In genomic region chr6:55581106-55581505, GRCm38 (mm10) we compare ENCODE assay signal across 26 mouse cellular contexts.
DNase-seq lines count a peak whose midpoint lies in the region; ATAC-seq lines count a peak whose summit lies in the region.
"Had no signal": no experiment of that assay in that cellular context is flagged by ENCODE, and none has a peak within 500 bp of the region (broad histone marks: within the 10 kb centered on the region; RNA-seq: fewer than 3 reads in every experiment).

No protein-coding gene starts in this region.

- no peak for ATAC-seq in forebrain, embryonic 13.5 days
- ATAC-seq in midbrain, embryonic 13.5 days: no peak
- ATAC-seq in forebrain, embryonic 14.5 days: no peak
- ATAC-seq in hindbrain, embryonic 16.5 days: no peak
- ATAC-seq: inflammation-experienced regulatory T-cells, adult 6 months had no signal

- no peak for DNase-seq in forebrain, embryonic 10.5 days (ENCODE audit: extremely low spot score, low spot score)
- no peak for DNase-seq in midbrain, embryonic 10.5 days (ENCODE audit: low spot score)
- DNase-seq in forebrain, embryonic 14.5 days (ENCODE audit: low spot score): peak; percentile 53
- no peak for DNase-seq in lung, adult 18-20 months
- no peak for DNase-seq in gastrocnemius, postnatal 25 days
- DNase-seq: adrenal gland, adult 8-10 months; cerebellum, adult 8-10 months; cerebellum, postnatal 36 days; heart, postnatal 36 days; kidney, adult 11 months; kidney, postnatal 25 days; liver; lung, embryonic 14.5 days; lung, postnatal 14 days; right cerebral cortex, adult 18-20 months; spleen, adult 18-20 months; thymus, postnatal 36 days had no signal

- H3K9ac ChIP-seq in forebrain, embryonic 13.5 days: no peak overlapping the region
- no peak overlapping the region for H3K9ac ChIP-seq in midbrain, embryonic 13.5 days (replicated peaks)
- H3K9ac ChIP-seq in forebrain, embryonic 14.5 days (ENCODE audit: low read length): no peak overlapping the region
- H3K9ac ChIP-seq in hindbrain, embryonic 16.5 days (ENCODE audit: low read depth, low read length): no peak overlapping the region
- H3K9ac ChIP-seq: kidney, embryonic 15.5 days; liver, embryonic 14.5 days; lung, embryonic 14.5 days; neural tube, embryonic 12.5 days had no signal

- H3K27ac ChIP-seq in forebrain, embryonic 13.5 days: peak overlapping the region; percentile 91
- H3K27ac ChIP-seq in forebrain, embryonic 10.5 days: no peak overlapping the region
- peak overlapping the region; percentile 47 for H3K27ac ChIP-seq in midbrain, embryonic 13.5 days
- H3K27ac ChIP-seq in midbrain, embryonic 10.5 days (replicated peaks): no peak overlapping the region
- peak overlapping the region; percentile 86 for H3K27ac ChIP-seq in forebrain, embryonic 14.5 days (ENCODE audit: low read depth, low read length)
- H3K27ac ChIP-seq in hindbrain, embryonic 16.5 days (ENCODE audit: low read depth, low read length): peak overlapping the region; percentile 12; the same call in 1 of the 2 replicates
- H3K27ac ChIP-seq: heart, embryonic 10.5 days; kidney, embryonic 15.5 days; liver, embryonic 14.5 days; neural tube, embryonic 12.5 days had no signal

- H3K4me2 ChIP-seq in forebrain, embryonic 13.5 days: no peak overlapping the region
- no peak overlapping the region for H3K4me2 ChIP-seq in midbrain, embryonic 13.5 days (replicated peaks)
- no peak overlapping the region for H3K4me2 ChIP-seq in forebrain, embryonic 14.5 days (ENCODE audit: low read length)
- no peak overlapping the region for H3K4me2 ChIP-seq in hindbrain, embryonic 16.5 days (ENCODE audit: low read length)
- H3K4me2 ChIP-seq: kidney, embryonic 15.5 days; lung, embryonic 14.5 days; neural tube, embryonic 12.5 days had no signal

- H3K9me3 ChIP-seq in forebrain, embryonic 13.5 days (replicated peaks): no peaks in the 10 kb centered on the region
- no peaks in the 10 kb centered on the region for H3K9me3 ChIP-seq in forebrain, embryonic 10.5 days
- no peaks in the 10 kb centered on the region for H3K9me3 ChIP-seq in midbrain, embryonic 13.5 days
- H3K9me3 ChIP-seq in midbrain, embryonic 10.5 days (replicated peaks): no peaks in the 10 kb centered on the region
- no peaks in the 10 kb centered on the region for H3K9me3 ChIP-seq in forebrain, embryonic 14.5 days (replicated peaks; ENCODE audit: control insufficient read depth, low read length)
- H3K9me3 ChIP-seq in hindbrain, embryonic 16.5 days (ENCODE audit: control insufficient read depth, low read length): no peaks in the 10 kb centered on the region
- H3K9me3 ChIP-seq: G1E; heart, embryonic 10.5 days; kidney, embryonic 15.5 days; neural tube, embryonic 12.5 days had no signal

- H3K4me3 ChIP-seq in forebrain, embryonic 13.5 days: no peak overlapping the region
- H3K4me3 ChIP-seq in forebrain, embryonic 10.5 days: no peak overlapping the region
- H3K4me3 ChIP-seq in midbrain, embryonic 13.5 days (replicated peaks): no peak overlapping the region
- H3K4me3 ChIP-seq in midbrain, embryonic 10.5 days: no peak overlapping the region
- H3K4me3 ChIP-seq in forebrain, embryonic 14.5 days (ENCODE audit: low read depth, low read length): no peak overlapping the region
- H3K4me3 ChIP-seq in hindbrain, embryonic 16.5 days (ENCODE audit: low read length): no peak overlapping the region
- H3K4me3 ChIP-seq: heart, embryonic 10.5 days; kidney, embryonic 15.5 days; neural tube, embryonic 12.5 days had no signal

- H3K36me3 ChIP-seq in forebrain, embryonic 13.5 days (ENCODE audit: poor library complexity, severe bottlenecking): no peaks in the 10 kb centered on the region
- no peaks in the 10 kb centered on the region for H3K36me3 ChIP-seq in forebrain, embryonic 10.5 days (replicated peaks)
- no peaks in the 10 kb centered on the region for H3K36me3 ChIP-seq in midbrain, embryonic 13.5 days
- H3K36me3 ChIP-seq in midbrain, embryonic 10.5 days: no peaks in the 10 kb centered on the region
- no peaks in the 10 kb centered on the region for H3K36me3 ChIP-seq in forebrain, embryonic 14.5 days (ENCODE audit: control insufficient read depth, insufficient read depth, low read length)
- no peaks in the 10 kb centered on the region for H3K36me3 ChIP-seq in hindbrain, embryonic 16.5 days (ENCODE audit: control insufficient read depth, insufficient read depth, low read length)
- H3K36me3 ChIP-seq: G1E; heart, embryonic 10.5 days; kidney, embryonic 15.5 days; neural tube, embryonic 12.5 days had no signal

- peaks cover 31% of the 10 kb centered on the region for H3K4me1 ChIP-seq in forebrain, embryonic 13.5 days
- H3K4me1 ChIP-seq in forebrain, embryonic 10.5 days: peaks cover 22% of the 10 kb centered on the region
- peaks cover 16% of the 10 kb centered on the region for H3K4me1 ChIP-seq in midbrain, embryonic 13.5 days (replicated peaks)
- peaks cover 10% of the 10 kb centered on the region; the same call in 1 of the 2 replicates for H3K4me1 ChIP-seq in midbrain, embryonic 10.5 days
- H3K4me1 ChIP-seq in forebrain, embryonic 14.5 days (ENCODE audit: control insufficient read depth, insufficient read depth, low read length): peaks cover 21% of the 10 kb centered on the region
- H3K4me1 ChIP-seq in hindbrain, embryonic 16.5 days (ENCODE audit: control insufficient read depth, insufficient read depth, low read depth, low read length): peaks cover 10% of the 10 kb centered on the region
- H3K4me1 ChIP-seq: heart, embryonic 10.5 days; kidney, embryonic 15.5 days had no signal

- no peaks in the 10 kb centered on the region for H3K27me3 ChIP-seq in forebrain, embryonic 13.5 days
- H3K27me3 ChIP-seq in forebrain, embryonic 10.5 days (ENCODE audit: poor library complexity, severe bottlenecking): no peaks in the 10 kb centered on the region; the same call in 1 of the 2 replicates
- H3K27me3 ChIP-seq in midbrain, embryonic 13.5 days: no peaks in the 10 kb centered on the region
- no peaks in the 10 kb centered on the region for H3K27me3 ChIP-seq in midbrain, embryonic 10.5 days (ENCODE audit: low read depth, poor library complexity, severe bottlenecking)
- no peaks in the 10 kb centered on the region for H3K27me3 ChIP-seq in forebrain, embryonic 14.5 days (replicated peaks; ENCODE audit: control insufficient read depth, insufficient read depth, low read length)
- H3K27me3 ChIP-seq in hindbrain, embryonic 16.5 days (replicated peaks; ENCODE audit: control insufficient read depth, insufficient read depth, low read length): no peaks in the 10 kb centered on the region
- H3K27me3 ChIP-seq: kidney, embryonic 15.5 days; neural tube, embryonic 12.5 days had no signal

- 50% methylated on average over 6 of the region's 6 CpGs for WGBS in forebrain, embryonic 13.5 days
- WGBS in forebrain, embryonic 10.5 days: 43% methylated on average over 6 of the region's 6 CpGs
- 64% methylated on average over 6 of the region's 6 CpGs for WGBS in midbrain, embryonic 13.5 days
- WGBS in midbrain, embryonic 10.5 days: 63% methylated on average over 6 of the region's 6 CpGs
- whole genome bisulfite sequencing in forebrain, embryonic 14.5 days: 43% methylated on average over 6 of the region's 6 CpGs
- 52% methylated on average over 6 of the region's 6 CpGs for WGBS in hindbrain, embryonic 16.5 days

Comparison
In these comparisons a context has a peak if more than half of its experiments do, and no peak if none do; other contexts are left out.
1. H3K27ac ChIP-seq: peak in forebrain, embryonic 13.5 days (single experiment), midbrain, embryonic 13.5 days (single experiment), forebrain, embryonic 14.5 days (single experiment) and hindbrain, embryonic 16.5 days (single experiment); none in forebrain, embryonic 10.5 days (single experiment) and midbrain, embryonic 10.5 days (single experiment).